Mouse (Mus musculus): ENCODE data around the gene Pms2.

Gene Pms2

GRCm38 (mm10) chr5:143909417-143910400 is at the start of gene Pms2, which contains the start of gene Aimp2:
Pms2 (plus strand) TSS chr5:143909964.
Aimp2 (minus strand) TSS chr5:143909847.
- peak; percentile 89 to 91 for DNase-seq (ENCODE audit: low spot score in 2 of 2)

DNA sequence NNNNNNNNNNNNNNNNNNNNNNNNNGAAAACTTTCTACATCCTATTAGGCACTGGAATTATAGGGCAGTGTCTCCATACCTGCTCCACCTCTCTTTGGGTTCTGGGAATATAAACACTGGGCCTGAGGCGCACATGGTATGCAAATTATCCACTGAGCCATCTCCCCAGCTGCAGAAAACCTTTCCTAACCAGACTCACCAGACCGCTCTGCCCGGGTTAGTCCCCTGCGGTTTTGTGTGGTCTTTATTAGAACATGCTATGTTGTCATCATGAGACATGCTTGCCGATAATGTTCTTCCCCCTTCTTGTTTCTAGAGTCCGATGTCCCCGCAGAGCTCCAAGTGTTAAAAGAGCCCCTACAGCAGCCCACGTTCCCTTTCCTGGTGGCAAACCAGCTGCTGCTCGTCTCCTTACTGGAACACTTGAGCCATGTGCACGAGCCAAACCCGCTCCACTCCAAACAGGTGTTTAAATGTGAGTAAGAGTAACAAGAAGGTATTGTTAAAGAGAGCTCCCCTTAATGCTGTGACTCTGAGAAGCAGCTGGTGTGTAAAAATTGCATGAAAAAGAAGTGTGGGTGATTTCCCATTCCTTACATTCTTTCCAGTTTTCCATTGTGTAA is 38.1 kb upstream of the Pms2 start:
- DNase-seq (ENCODE audit: low spot score in 2 of 2), result no peak

DNA sequence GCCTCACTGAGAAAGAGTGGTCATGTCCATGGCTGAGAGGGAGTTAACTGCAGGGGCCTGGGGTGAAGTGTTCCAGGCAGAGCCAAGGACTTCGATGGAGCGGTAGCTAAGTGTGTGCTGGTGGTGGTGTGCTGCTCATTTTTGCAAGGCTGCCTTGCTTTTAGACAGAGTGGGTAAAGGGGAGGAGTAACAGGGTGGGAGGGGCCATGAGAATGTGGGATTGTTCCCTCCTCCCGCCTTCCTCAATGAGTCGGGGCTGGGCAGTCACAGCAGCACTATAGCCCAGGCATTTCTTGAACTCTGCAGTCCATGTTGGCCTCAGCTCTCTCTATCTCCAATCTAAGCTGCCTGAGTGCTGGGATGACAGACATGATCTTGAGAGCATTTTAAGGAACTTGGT is 35.2 kb upstream of the Pms2 start:
- DNase-seq (ENCODE audit: low spot score in 2 of 2), result no peak

DNA sequence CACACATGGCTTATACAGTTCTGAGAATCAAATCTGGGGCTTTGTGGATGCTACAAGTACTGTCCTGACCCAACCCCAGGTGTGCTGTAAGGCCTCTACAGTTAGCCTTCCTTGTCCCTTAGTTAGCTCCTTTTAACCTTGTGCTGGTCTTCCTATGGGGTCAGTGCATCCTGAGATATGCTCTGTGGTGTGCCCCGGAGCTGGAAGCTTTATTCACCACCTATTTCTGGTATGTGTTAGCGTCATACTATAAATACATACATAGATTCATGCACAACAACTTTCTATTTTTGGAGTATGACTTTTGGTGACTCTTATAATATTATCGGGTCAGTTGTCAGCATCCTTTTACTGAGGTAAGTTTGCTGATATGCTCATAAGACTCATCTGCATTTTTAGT is 24.5 kb upstream of the Pms2 start:
- DNase-seq (ENCODE audit: low spot score in 2 of 2), result no peak

- no peak for DNase-seq (ENCODE audit: low spot score in 2 of 2)
These were observed 19.0 kb upstream of the Pms2 start for GRCm38 (mm10) chr5:143890741-143891140.

GRCm38 (mm10) chr5:143892255-143892886 is 17.4 kb upstream of the Pms2 start:
- DNase-seq (ENCODE audit: low spot score in 2 of 2), result no peak

- no peak for DNase-seq (ENCODE audit: low spot score in 2 of 2)
These were observed 16.4 kb upstream of the Pms2 start for GRCm38 (mm10) chr5:143893396-143893795.

DNA sequence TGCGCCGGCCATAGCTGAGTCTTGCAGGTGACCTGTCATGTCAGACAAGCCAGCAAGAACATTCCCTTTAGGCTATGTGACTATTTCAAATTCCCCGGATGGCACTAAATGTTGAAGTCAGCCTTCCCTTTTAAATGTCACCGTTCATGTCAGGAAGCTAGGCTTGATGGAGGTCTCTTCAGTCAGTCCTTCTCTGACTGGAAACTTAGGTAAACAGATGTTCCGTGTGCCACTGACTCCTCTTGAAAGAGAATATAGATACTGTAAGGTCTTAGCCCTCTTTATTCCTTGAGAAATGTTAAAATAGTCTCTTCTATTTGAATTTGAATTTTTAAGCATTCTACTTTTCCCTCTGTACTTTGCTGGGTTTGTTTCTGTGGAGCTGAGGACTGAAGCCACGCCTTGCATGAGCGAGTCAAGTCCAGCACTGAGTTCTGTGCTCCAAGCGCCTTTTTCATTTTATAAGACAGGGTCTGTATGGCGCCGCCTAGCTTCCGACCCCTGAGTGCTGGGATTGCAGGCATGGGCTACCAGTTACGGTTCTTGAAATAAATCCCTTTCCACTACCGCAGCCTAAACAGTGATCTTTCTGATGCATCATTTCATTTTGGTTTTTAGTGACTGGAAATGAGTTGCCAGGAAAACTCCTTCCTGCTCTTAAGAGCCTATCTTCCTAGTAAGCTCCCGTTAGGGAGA is 12.0 kb upstream of the Pms2 start, which contains the start of gene Ankrd61:
TSS of gene Ankrd61 (minus strand) at position 51 of the 696 bp plus-strand sequence.
- no peak for DNase-seq (ENCODE audit: low spot score in 2 of 2)

DNA sequence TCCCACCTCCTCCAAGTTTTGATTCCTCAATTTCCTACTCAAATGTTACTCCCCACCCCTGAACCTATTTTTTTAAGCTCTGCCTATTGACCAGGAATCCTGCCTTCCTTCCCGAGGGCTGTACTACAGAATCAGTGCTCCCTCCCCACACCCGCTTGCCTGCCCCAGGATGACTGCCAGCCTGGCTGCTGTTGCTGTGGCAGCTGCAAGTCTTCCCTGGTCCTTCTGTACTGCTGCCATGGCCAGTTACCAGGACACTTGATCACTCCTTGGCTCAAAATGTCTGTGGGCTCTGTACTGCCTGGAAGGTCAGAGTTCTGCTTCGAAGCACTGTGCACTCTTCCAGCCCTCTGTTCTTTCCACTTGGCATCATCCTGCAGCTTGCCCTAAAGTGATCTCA is 7.7 kb upstream of the Pms2 start:
- DNase-seq (ENCODE audit: low spot score in 2 of 2), result no peak

GRCm38 (mm10) chr5:143903813-143904212 is 6.0 kb upstream of the Pms2 start:
- DNase-seq (ENCODE audit: low spot score in 2 of 2), result no peak

DNA sequence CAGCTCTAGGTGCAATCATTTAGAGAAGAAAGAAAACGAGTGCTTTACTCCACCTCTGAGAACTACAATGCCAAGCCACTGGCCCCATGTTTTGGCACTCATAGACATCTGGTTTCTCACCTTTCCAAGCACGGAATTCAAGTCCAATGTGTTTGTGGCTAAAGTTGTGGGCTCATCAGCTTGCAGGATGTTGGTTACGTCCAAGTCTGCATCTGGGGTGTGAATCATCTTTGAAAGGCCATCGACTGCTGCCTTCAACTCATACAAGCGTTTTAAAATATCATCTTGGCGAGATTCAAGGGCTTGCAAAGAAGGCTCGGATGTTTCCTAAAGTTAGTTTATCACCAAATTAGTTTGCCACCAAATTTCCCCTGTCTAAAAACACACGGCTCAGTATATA is 3.3 kb upstream of the Pms2 start:
- DNase-seq (ENCODE audit: low spot score in 2 of 2), result no peak

DNA sequence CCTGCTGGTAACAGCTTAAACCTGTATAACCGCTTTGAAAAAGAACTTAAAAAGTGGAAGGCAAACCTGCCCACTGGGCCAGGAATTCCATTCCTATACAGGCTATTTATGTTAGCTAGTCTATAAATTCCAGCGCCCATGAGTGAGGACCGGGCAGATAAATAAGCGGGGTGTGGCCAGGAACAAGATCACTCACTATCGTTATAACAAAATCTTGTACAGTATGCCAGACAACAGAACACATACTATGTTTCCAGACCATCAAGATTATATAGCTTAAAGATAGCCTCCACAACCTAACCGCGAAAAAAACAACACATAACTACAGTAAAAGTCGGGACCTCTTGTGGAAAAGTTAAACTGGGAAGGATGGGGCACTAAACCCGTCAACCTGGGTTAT is 838 bp upstream of the Pms2 start:
- no peak for DNase-seq (ENCODE audit: low spot score in 2 of 2)

GRCm38 (mm10) chr5:143916221-143916620 is 6.5 kb downstream of the Pms2 start:
- DNase-seq (ENCODE audit: low spot score in 2 of 2), result no peak

- peak in 1 of 2 experiments; percentile 57 for DNase-seq (ENCODE audit: low spot score in 2 of 2)
These were observed 7.7 kb downstream of the Pms2 start for GRCm38 (mm10) chr5:143917418-143917817.

- DNase-seq (ENCODE audit: low spot score in 2 of 2), result no peak
These were observed 8.4 kb downstream of the Pms2 start for GRCm38 (mm10) chr5:143918120-143918519.

- no peak for DNase-seq (ENCODE audit: low spot score in 2 of 2)
These were observed 15.2 kb downstream of the Pms2 start for GRCm38 (mm10) chr5:143924781-143925452.

GRCm38 (mm10) chr5:143927875-143928274 is 18.1 kb downstream of the Pms2 start, which contains the start of gene Gm42421:
Gm42421 (plus strand) TSS chr5:143928175.
- no peak for DNase-seq (ENCODE audit: low spot score in 2 of 2)

GRCm38 (mm10) chr5:143929291-143929690 is 19.5 kb downstream of the Pms2 start:
- DNase-seq (ENCODE audit: low spot score in 2 of 2), result no peak

DNA sequence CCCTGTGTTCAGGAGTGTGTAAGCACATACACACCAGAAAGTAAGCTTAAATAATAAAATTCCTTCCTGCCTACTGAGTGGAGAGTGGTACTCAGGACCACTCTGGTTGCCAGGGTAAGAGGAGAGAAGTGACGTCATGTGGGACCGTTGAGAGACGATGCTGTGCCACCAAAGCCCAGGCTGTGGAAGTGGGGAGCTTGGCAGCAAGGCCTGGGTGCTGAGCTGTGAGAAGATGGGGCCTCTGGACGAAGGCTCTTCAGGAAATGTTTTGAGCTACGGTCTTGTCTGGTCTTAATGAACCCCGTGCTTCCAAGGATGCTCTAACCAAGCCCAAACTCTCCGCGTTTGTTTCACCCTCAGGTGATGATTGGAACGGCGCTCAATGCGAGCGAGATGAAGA is 20.9 kb downstream of the Pms2 start:
- DNase-seq (ENCODE audit: low spot score in 2 of 2), result no peak

DNA sequence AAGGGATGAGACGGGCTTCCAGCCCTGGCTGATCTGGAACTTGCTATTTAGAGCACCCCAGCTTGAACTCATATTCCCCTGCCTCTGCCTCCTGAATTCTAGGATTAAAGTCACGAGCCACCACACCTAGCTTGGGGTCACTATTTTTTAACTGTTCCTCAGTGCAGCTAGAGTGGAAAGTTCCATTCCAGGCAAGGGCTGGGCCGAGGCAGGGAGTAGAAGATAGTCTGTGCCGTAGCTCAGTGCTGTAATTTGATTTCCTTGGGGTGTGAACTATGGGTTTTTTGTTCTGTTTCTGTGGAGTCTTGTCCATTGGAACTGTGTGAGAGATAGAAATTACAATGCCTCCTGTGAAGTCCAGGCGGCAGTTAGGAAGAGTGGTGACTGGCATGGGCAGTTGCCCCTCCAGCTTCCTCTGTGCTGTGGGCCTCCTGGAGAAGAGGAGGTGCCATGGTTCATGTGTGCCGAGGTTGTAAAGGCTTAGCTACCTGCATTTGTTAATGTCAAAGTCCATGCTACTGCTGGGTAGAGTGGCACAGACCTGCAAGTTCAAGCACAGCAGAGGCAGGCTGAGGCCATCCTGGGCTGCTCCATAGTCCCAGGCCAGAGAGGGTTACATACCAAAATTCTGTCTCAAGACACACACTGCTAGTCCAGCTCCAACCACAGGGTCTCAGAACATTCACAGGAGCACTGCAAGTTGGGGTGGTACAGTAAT is 22.3 kb downstream of the Pms2 start:
- DNase-seq (ENCODE audit: low spot score in 2 of 2), result no peak
